Mouse (Mus musculus): Measurements from ENCODE around the gene Ldlrad3.

- TF ChIP-seq CTCF (IDR thresholded peaks at IDR 0.05) (no peak), POLR2A (IDR thresholded peaks at IDR 0.05; ENCODE audit: insufficient read depth, low read depth, low read length) (no peak)
Measured at GRCm38 (mm10) chr2:101960658-101961057, 225.5 kb downstream of the Ldlrad3 start.
